Mouse (Mus musculus) heart, embryonic 13.5 days (tissue): Measurements from ENCODE around the gene Trpt1. TPM values are rescaled to one million over a fixed set of nuclear protein-coding genes. Genes with fewer than 3 reads are reported as not detected.

ENCODE experiments used
- polyA plus RNA-seq: library from polyadenylated mRNA; unstranded; fragments of >200 nt; fragmentation: Nextera tagmentation; extraction: Ambion mirVana; gene quantifications from 2 replicates; pipeline ENCODE4 v1.2.1, GENCODE M21; 2015

The Trpt1 gene
- polyA plus RNA-seq, 1 experiment from 2014 or later = 15.8 TPM

Other genes with a start within 250 kb of the Trpt1 start
- gene Rps6ka4, start 155.5 kb upstream of the Trpt1 start, polyA plus RNA-seq = 14.1 and 15.4 TPM in 2 replicates
- 0.39 and 1.3 TPM in 2 replicates for gene Ccdc88b, start 137.9 kb upstream of the Trpt1 start, polyA plus RNA-seq
- 79.1 and 93.8 TPM in 2 replicates for gene Trmt112, start 86.4 kb upstream of the Trpt1 start, polyA plus RNA-seq
- 217 and 232 TPM in 2 replicates for gene Prdx5, start 86.0 kb upstream of the Trpt1 start, polyA plus RNA-seq
- 30.4 and 33.0 TPM in 2 replicates for gene Esrra, start 74.3 kb upstream of the Trpt1 start, polyA plus RNA-seq
- 1.7 and 3.6 TPM in 2 replicates for gene Catsperz, start 70.8 kb upstream of the Trpt1 start, polyA plus RNA-seq
- gene Kcnk4, start 61.6 kb upstream of the Trpt1 start, polyA plus RNA-seq = 0.18 and 0.44 TPM in 2 replicates
- 56.9 and 59.8 TPM in 2 replicates for gene Bad, start 54.3 kb upstream of the Trpt1 start, polyA plus RNA-seq
- gene Gpr137, start 53.7 kb upstream of the Trpt1 start, polyA plus RNA-seq = 18.6 and 19.6 TPM in 2 replicates
- gene Ppp1r14b, start 21.2 kb upstream of the Trpt1 start, polyA plus RNA-seq = 82.3 and 117 TPM in 2 replicates
- 18.1 and 18.6 TPM in 2 replicates for gene Plcb3, start 19.7 kb upstream of the Trpt1 start, polyA plus RNA-seq
- 80.9 and 98.7 TPM in 2 replicates for gene Fkbp2, start 15.6 kb upstream of the Trpt1 start, polyA plus RNA-seq
- gene Vegfb, start 8.5 kb upstream of the Trpt1 start, polyA plus RNA-seq = 125 and 133 TPM in 2 replicates
- 33.2 and 35.6 TPM in 2 replicates for gene Dnajc4, start 3.6 kb upstream of the Trpt1 start, polyA plus RNA-seq
- 23.3 and 26.8 TPM in 2 replicates for gene Nudt22, start within 50 bp of the Trpt1 start, polyA plus RNA-seq
- gene Fermt3, start 23.3 kb downstream of the Trpt1 start, polyA plus RNA-seq = 7.6 and 8.1 TPM in 2 replicates
- 207 and 228 TPM in 2 replicates for gene Stip1, start 43.8 kb downstream of the Trpt1 start, polyA plus RNA-seq
- gene Macrod1, start 60.7 kb downstream of the Trpt1 start, polyA plus RNA-seq = 32.0 and 32.9 TPM in 2 replicates
- 1.1 and 1.4 TPM in 2 replicates for gene Flrt1, start 109.6 kb downstream of the Trpt1 start, polyA plus RNA-seq
- gene Otub1, start 210.2 kb downstream of the Trpt1 start, polyA plus RNA-seq = 147 and 160 TPM in 2 replicates
- gene Cox8a, start 221.5 kb downstream of the Trpt1 start, polyA plus RNA-seq = 1,676 and 1,958 TPM in 2 replicates
- gene Naa40, start 245.1 kb downstream of the Trpt1 start, polyA plus RNA-seq = 51.0 and 52.1 TPM in 2 replicates